Mouse (Mus musculus): ENCODE results near the gene Top3a. TPM values are rescaled to one million over a fixed set of nuclear protein-coding genes. Genes with fewer than 3 reads are reported as not detected.

Gene Top3a
- polyA plus RNA-seq, 1 experiment from 2014 or later, result 25.9 TPM

DNA sequence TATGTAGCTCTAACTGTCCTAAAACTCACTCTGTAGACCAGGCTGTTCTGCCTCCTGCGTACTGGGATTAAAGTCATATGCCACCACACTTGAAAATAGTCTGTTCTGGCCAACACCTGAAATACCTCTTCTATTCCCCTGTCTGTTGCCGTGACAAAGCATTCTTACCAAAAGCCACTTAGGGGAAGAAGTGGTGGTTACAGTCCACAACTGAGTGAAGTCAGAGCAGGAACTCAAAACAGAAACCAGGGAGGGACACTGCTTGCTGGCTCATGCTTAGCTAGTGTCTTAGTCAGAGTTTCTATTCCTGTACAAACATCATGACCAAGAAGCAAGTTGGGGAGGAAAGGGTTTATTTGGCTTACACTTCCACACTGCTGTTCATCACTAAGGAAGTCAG, 7.8 kb downstream of the Top3a start:
- Histone ChIP-seq H3K4me3 (ENCODE audit: low read depth, low read length) (no peak overlapping the region), H3K4me2 (ENCODE audit: low read depth, low read length, severe bottlenecking) (no peak overlapping the region), H3K36me3 (ENCODE audit: control insufficient read depth, insufficient read depth, low read length) (no peaks in the 10 kb centered on the region), H3K4me1 (replicated peaks; ENCODE audit: control insufficient read depth, insufficient read depth, low read length) (no peaks in the 10 kb centered on the region), H3K27me3 (ENCODE audit: control insufficient read depth, insufficient read depth, low read length) (no peaks in the 10 kb centered on the region), H3K9ac (ENCODE audit: low read length) (no peak overlapping the region), H3K9me3 (ENCODE audit: control insufficient read depth, low read length) (no peaks in the 10 kb centered on the region), H3K27ac (ENCODE audit: low read depth, low read length) (no peak overlapping the region)
- 84% methylated on average over 2 of the region's 2 CpGs for WGBS
- no peak for DNase-seq (ENCODE audit: low spot score)
- no peak for ATAC-seq (replicated peaks; ENCODE audit: low FRiP score)

DNA sequence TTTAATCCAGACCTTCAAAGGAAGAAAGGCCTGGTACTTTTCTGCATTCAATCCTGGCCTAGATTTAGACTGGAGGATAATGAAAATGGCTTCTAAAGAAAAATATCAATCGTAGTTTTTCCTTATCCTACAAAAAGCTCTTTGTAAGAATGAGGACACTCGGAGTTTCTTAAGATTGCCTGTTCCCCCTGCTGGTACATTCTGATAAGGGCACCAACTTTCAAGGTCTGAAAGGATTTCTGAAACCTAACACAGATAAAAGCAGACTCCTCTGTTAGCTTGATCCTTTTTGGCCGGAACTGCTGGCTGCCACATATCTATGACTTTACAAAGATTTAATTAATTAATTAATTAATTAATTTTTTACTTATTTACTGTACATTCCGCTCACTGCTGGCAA, 10.2 kb downstream of the Top3a start:
- H3K4me2 ChIP-seq (ENCODE audit: low read depth, low read length, severe bottlenecking), result no peak overlapping the region
- H3K36me3 ChIP-seq (ENCODE audit: control insufficient read depth, insufficient read depth, low read length), result no peaks in the 10 kb centered on the region
- ATAC-seq (replicated peaks; ENCODE audit: low FRiP score) (no peak), DNase-seq (ENCODE audit: low spot score) (no peak)
- H3K4me3 ChIP-seq (ENCODE audit: low read depth, low read length), result no peak overlapping the region
- H3K27ac ChIP-seq (ENCODE audit: low read depth, low read length), result no peak overlapping the region
- H3K9me3 ChIP-seq (ENCODE audit: control insufficient read depth, low read length), result no peaks in the 10 kb centered on the region
- no peaks in the 10 kb centered on the region for H3K27me3 ChIP-seq (ENCODE audit: control insufficient read depth, insufficient read depth, low read length)
- H3K9ac ChIP-seq (ENCODE audit: low read length), result no peak overlapping the region
- H3K4me1 ChIP-seq (replicated peaks; ENCODE audit: control insufficient read depth, insufficient read depth, low read length), result no peaks in the 10 kb centered on the region
- WGBS, result 86% methylated on average over 4 of the region's 4 CpGs

DNA sequence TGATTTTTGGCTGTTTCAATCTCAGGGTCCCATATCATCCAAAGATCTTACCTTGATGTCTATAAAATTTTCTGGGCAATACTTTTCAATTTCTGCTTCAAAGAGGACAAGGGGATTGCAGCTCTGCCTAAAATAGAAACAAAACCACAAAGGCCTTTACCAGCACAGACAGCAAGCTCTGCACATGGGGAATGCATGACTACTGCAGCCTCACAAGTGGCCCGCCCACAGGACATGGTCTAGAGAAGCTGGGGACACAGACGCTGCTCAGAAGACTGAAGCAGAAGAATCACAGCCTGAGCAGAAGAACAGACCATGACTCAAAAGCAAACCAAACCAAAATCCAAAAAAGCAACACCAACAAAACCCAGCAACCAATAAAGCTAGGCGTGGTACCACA, 15.5 kb downstream of the Top3a start:
- H3K27me3 ChIP-seq (ENCODE audit: control insufficient read depth, insufficient read depth, low read length), result no peaks in the 10 kb centered on the region
- ATAC-seq (replicated peaks; ENCODE audit: low FRiP score) (no peak), DNase-seq (ENCODE audit: low spot score) (no peak)
- no peak overlapping the region for H3K27ac ChIP-seq (ENCODE audit: low read depth, low read length)
- H3K9ac ChIP-seq (ENCODE audit: low read length), result no peak overlapping the region
- no peak overlapping the region for H3K4me2 ChIP-seq (ENCODE audit: low read depth, low read length, severe bottlenecking)
- H3K4me1 ChIP-seq (replicated peaks; ENCODE audit: control insufficient read depth, insufficient read depth, low read length), result no peaks in the 10 kb centered on the region
- no peaks in the 10 kb centered on the region for H3K9me3 ChIP-seq (ENCODE audit: control insufficient read depth, low read length)
- no peak overlapping the region for H3K4me3 ChIP-seq (ENCODE audit: low read depth, low read length)
- no peaks in the 10 kb centered on the region for H3K36me3 ChIP-seq (ENCODE audit: control insufficient read depth, insufficient read depth, low read length)
- WGBS, result 91% methylated on average over 3 of the region's 3 CpGs

DNA sequence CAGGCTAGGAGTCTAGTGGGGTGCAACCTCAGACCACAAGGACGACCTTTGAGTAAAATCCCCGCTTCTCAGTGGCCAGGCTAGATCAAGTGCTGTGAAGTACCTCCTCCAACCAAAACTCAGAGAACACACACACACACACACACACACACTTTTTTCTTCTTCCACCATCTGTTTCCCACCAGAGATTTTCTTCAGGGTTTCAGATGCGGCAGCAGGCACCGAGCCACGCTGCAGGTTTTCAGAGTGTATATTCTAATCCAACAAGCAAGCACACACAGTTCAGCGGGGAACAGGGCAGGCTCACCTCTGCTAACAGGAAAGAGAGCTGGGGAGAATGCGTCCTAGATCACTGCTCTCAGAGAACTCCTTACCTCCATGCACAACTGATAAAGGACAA, 21.6 kb downstream of the Top3a start:
- Histone ChIP-seq H3K9me3 (ENCODE audit: control insufficient read depth, low read length) (no peaks in the 10 kb centered on the region), H3K36me3 (ENCODE audit: control insufficient read depth, insufficient read depth, low read length) (peaks cover 2% of the 10 kb centered on the region; the same call in 1 of the 2 replicates), H3K4me2 (ENCODE audit: low read depth, low read length, severe bottlenecking) (no peak overlapping the region), H3K27me3 (ENCODE audit: control insufficient read depth, insufficient read depth, low read length) (no peaks in the 10 kb centered on the region), H3K4me1 (replicated peaks; ENCODE audit: control insufficient read depth, insufficient read depth, low read length) (no peaks in the 10 kb centered on the region), H3K4me3 (ENCODE audit: low read depth, low read length) (no peak overlapping the region), H3K27ac (ENCODE audit: low read depth, low read length) (no peak overlapping the region), H3K9ac (ENCODE audit: low read length) (no peak overlapping the region)
- ATAC-seq (replicated peaks; ENCODE audit: low FRiP score) (no peak), DNase-seq (ENCODE audit: low spot score) (no peak)
- WGBS, result 92% methylated on average over 7 of the region's 7 CpGs

DNA sequence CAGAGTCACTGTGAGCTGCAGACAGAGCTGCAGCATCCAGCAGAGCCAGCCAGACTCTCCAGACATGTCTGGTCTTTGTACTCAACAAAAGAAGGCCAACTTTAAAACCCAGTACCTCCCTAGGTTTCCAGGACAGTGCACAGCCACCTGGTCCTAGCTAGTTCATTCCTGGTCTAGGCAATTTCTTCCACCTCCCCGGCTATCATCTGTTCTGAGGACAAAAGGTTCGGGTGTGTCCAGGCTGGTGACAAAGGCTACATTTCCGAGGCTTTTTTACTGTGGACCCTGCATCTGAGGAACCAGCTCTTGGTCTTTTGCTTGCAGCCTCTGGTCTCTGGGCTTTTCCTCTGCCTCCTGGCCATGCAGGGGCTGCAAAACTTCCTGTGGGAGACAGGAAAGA, 36.8 kb downstream of the Top3a start:
- H3K9me3 ChIP-seq (ENCODE audit: control insufficient read depth, low read length), result no peaks in the 10 kb centered on the region
- H3K27ac ChIP-seq (ENCODE audit: low read depth, low read length), result no peak overlapping the region
- ATAC-seq (replicated peaks; ENCODE audit: low FRiP score) (no peak), DNase-seq (ENCODE audit: low spot score) (no peak)
- no peak overlapping the region for H3K9ac ChIP-seq (ENCODE audit: low read length)
- no peak overlapping the region for H3K4me3 ChIP-seq (ENCODE audit: low read depth, low read length)
- 78% methylated on average over 3 of the region's 3 CpGs for WGBS
- H3K36me3 ChIP-seq (ENCODE audit: control insufficient read depth, insufficient read depth, low read length), result peaks cover 3% of the 10 kb centered on the region; the same call in 1 of the 2 replicates
- no peak overlapping the region for H3K4me2 ChIP-seq (ENCODE audit: low read depth, low read length, severe bottlenecking)
- no peaks in the 10 kb centered on the region for H3K27me3 ChIP-seq (ENCODE audit: control insufficient read depth, insufficient read depth, low read length)
- H3K4me1 ChIP-seq (replicated peaks; ENCODE audit: control insufficient read depth, insufficient read depth, low read length), result no peaks in the 10 kb centered on the region

DNA sequence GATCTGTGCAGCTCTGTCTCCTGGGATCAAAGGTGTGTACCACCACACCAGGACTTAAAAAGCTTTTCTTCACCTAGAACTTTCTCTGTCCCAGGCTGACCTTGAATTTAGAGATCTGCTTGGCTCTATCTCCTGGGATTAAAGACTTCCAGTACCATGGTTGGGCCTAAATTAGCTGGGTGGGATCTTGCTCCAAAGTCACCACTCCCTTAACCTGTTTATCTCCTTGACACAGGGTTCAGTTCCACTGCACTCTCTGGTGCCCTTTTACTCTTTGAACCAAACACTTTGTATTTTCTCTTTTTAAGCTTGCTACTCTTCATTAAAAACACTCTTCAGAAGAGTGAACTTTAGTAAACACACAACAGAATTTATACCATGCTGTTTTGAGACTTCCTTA, 39.7 kb downstream of the Top3a start:
- no peak overlapping the region for H3K9ac ChIP-seq (ENCODE audit: low read length)
- H3K36me3 ChIP-seq (ENCODE audit: control insufficient read depth, insufficient read depth, low read length), result peaks cover 2% of the 10 kb centered on the region; the same call in 1 of the 2 replicates
- no peak for ATAC-seq (replicated peaks; ENCODE audit: low FRiP score)

DNA sequence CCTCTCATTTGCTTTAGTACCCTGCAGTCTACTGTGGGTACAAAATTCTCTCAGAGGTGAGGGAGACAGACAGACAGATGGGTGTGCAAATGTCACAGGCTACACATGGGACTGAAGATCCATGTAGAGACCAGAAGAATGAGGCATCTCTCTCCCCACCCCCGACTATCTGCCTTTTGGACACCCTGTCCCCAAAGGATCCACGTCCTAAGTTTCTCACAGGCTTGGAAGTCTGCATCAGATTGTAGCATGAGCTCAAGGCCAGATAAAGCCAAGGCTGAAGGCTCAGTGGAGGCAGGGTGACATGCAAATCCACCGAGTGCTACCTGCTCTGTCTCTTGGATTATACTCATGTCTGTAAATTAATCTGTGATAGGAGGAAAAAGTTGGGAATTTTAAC, 40.7 kb downstream of the Top3a start:
- Histone ChIP-seq H3K27me3 (ENCODE audit: control insufficient read depth, insufficient read depth, low read length) (no peaks in the 10 kb centered on the region), H3K9me3 (ENCODE audit: control insufficient read depth, low read length) (no peaks in the 10 kb centered on the region), H3K4me2 (ENCODE audit: low read depth, low read length, severe bottlenecking) (no peak overlapping the region), H3K36me3 (ENCODE audit: control insufficient read depth, insufficient read depth, low read length) (no peaks in the 10 kb centered on the region; the same call in 1 of the 2 replicates), H3K4me3 (ENCODE audit: low read depth, low read length) (no peak overlapping the region), H3K27ac (ENCODE audit: low read depth, low read length) (no peak overlapping the region), H3K4me1 (replicated peaks; ENCODE audit: control insufficient read depth, insufficient read depth, low read length) (no peaks in the 10 kb centered on the region), H3K9ac (ENCODE audit: low read length) (no peak overlapping the region)
- 82% methylated on average over 3 of the region's 3 CpGs for WGBS
- DNase-seq (ENCODE audit: low spot score) (no peak), ATAC-seq (replicated peaks; ENCODE audit: low FRiP score) (no peak)

More for the DNA sequence above, 39.7 kb downstream of the Top3a start:
- H3K4me3 ChIP-seq (ENCODE audit: low read depth, low read length), result no peak overlapping the region
- DNase-seq (ENCODE audit: low spot score), result no peak
- no peak overlapping the region for H3K4me2 ChIP-seq (ENCODE audit: low read depth, low read length, severe bottlenecking)
- no peak overlapping the region for H3K27ac ChIP-seq (ENCODE audit: low read depth, low read length)
- no peaks in the 10 kb centered on the region for H3K27me3 ChIP-seq (ENCODE audit: control insufficient read depth, insufficient read depth, low read length)
- no peaks in the 10 kb centered on the region for H3K4me1 ChIP-seq (replicated peaks; ENCODE audit: control insufficient read depth, insufficient read depth, low read length)
- no peaks in the 10 kb centered on the region for H3K9me3 ChIP-seq (ENCODE audit: control insufficient read depth, low read length)

DNA sequence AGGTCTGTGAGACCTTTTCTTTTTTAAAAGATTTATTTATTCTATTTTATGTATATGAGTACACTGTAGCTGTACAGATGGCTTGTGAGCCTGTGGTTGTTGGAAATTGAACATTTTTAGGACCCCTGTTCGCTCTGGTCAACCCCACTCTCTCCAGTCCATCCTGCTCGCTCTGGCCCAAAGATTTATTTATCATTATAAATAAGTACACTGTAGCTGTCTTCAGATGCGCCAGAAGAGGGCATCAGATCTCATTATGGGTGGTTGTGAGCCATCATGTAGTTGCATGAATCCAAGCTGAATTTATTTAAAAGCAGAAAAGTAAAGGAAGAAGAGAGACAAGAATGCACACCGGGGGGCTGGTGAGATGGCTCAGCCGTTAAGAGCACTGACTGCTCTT, 42.0 kb downstream of the Top3a start:
- no peaks in the 10 kb centered on the region for H3K9me3 ChIP-seq (ENCODE audit: control insufficient read depth, low read length)
- no peak overlapping the region for H3K4me3 ChIP-seq (ENCODE audit: low read depth, low read length)
- H3K4me2 ChIP-seq (ENCODE audit: low read depth, low read length, severe bottlenecking), result no peak overlapping the region
- DNase-seq (ENCODE audit: low spot score) (no peak), ATAC-seq (replicated peaks; ENCODE audit: low FRiP score) (no peak)
- H3K36me3 ChIP-seq (ENCODE audit: control insufficient read depth, insufficient read depth, low read length), result no peaks in the 10 kb centered on the region; the same call in 1 of the 2 replicates
- H3K9ac ChIP-seq (ENCODE audit: low read length), result no peak overlapping the region
- no peaks in the 10 kb centered on the region for H3K27me3 ChIP-seq (ENCODE audit: control insufficient read depth, insufficient read depth, low read length)
- 87% methylated on average over 5 of the region's 5 CpGs for WGBS
- no peak overlapping the region for H3K27ac ChIP-seq (ENCODE audit: low read depth, low read length)
- no peaks in the 10 kb centered on the region for H3K4me1 ChIP-seq (replicated peaks; ENCODE audit: control insufficient read depth, insufficient read depth, low read length)

DNA sequence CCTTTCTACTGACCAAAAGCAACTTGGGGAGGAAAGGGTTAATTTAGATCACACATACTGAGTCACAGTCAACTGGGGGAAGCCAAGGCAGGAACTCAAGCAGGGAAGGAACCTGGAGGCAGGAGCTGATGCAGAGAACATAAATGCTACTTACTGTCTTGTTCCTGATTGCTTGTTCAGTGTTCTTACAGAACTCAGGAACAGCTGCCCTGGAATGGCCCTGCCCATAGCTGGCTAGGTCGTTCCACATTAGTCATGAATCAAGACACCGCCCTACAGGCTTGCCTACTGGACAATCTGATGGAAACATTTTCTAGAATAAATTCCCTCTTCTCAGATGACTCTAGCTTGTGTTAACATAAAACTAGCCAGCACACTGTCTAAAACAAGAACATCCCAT, 43.0 kb downstream of the Top3a start:
- Histone ChIP-seq H3K4me3 (ENCODE audit: low read depth, low read length) (no peak overlapping the region), H3K27ac (ENCODE audit: low read depth, low read length) (no peak overlapping the region), H3K27me3 (ENCODE audit: control insufficient read depth, insufficient read depth, low read length) (no peaks in the 10 kb centered on the region), H3K36me3 (ENCODE audit: control insufficient read depth, insufficient read depth, low read length) (no peaks in the 10 kb centered on the region; the same call in 1 of the 2 replicates), H3K4me2 (ENCODE audit: low read depth, low read length, severe bottlenecking) (no peak overlapping the region), H3K9me3 (ENCODE audit: control insufficient read depth, low read length) (no peaks in the 10 kb centered on the region), H3K4me1 (replicated peaks; ENCODE audit: control insufficient read depth, insufficient read depth, low read length) (no peaks in the 10 kb centered on the region), H3K9ac (ENCODE audit: low read length) (no peak overlapping the region)
- WGBS, result 83% methylated on average over 2 of the region's 2 CpGs
- DNase-seq (ENCODE audit: low spot score) (no peak), ATAC-seq (replicated peaks; ENCODE audit: low FRiP score) (no peak)
